Comparison of ENCODE assay signal across 8 mouse cellular contexts in the genomic region with DNA sequence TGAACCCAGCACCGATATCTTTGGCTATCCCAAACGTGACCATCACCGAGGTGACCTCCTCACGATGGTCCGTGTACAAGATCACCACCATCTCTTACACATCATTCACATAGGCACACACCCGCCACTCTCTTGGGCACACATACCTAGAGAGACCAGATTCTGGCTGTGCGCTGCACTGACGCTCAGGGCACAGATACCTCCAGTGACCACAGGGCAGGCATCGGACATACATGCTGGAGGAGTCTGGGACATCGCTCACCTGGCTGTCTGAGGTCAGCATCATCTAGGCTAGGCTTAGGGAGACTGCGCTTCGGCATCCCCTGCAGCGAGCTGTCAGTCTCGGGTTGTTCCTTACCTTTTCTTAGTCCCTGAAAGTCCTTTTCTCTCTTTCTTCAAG. TPM values are rescaled to one million over a fixed set of nuclear protein-coding genes. Genes with fewer than 3 reads are reported as not detected.
DNase-seq lines count a peak whose midpoint lies in the region; ATAC-seq lines count a peak whose summit lies in the region.

No protein-coding gene starts in this region.

- peak overlapping the region; percentile 95 for H3K4me2 ChIP-seq in lung, embryonic 15.5 days

- H3K27me3 ChIP-seq in lung, embryonic 15.5 days, result no peaks in the 10 kb centered on the region
- peaks cover 5% of the 10 kb centered on the region; the same call in 1 of the 2 replicates for H3K27me3 ChIP-seq in limb, embryonic 10.5 days (ENCODE audit: low read depth, poor library complexity, severe bottlenecking)

- DNase-seq in cerebellum, postnatal 4 days (ENCODE audit: low spot score in 2 of 2), result no peak
- no peak for DNase-seq in lung, postnatal 25 days (ENCODE audit: low spot score)
- DNase-seq in limb, embryonic 10.5 days (ENCODE audit: low spot score), result peak; percentile 43
- peak; percentile 39 for DNase-seq in retina, postnatal 1 day
- no peak for DNase-seq in adrenal gland, postnatal 36 days
- DNase-seq in right cerebral cortex, postnatal 4 days, result no peak

- H3K36me3 ChIP-seq in lung, embryonic 15.5 days, result no peaks in the 10 kb centered on the region
- H3K36me3 ChIP-seq in limb, embryonic 10.5 days, result no peaks in the 10 kb centered on the region

- H3K4me3 ChIP-seq in lung, embryonic 15.5 days, result peak overlapping the region; percentile 62
- peak overlapping the region; percentile 69 for H3K4me3 ChIP-seq in limb, embryonic 10.5 days

- ATAC-seq in cerebellum, adult (ENCODE audit: insufficient number of reproducible peaks, low FRiP score, low TSS enrichment), result peak; percentile 26; the same call in 1 of the 2 replicates
- peak; percentile 23 for ATAC-seq in lung, embryonic 15.5 days (ENCODE audit: borderline replicate concordance, extremely low read depth, low FRiP score, low TSS enrichment)

- H3K27ac ChIP-seq in lung, embryonic 15.5 days, result no peak overlapping the region
- H3K27ac ChIP-seq in limb, embryonic 10.5 days, result no peak overlapping the region

- H3K9ac ChIP-seq in lung, embryonic 15.5 days, result 0 out of 2 replicates have a peak overlapping the region, but pooled peaks have one; percentile 27

- peaks cover 40% of the 10 kb centered on the region for H3K4me1 ChIP-seq in lung, embryonic 15.5 days
- H3K4me1 ChIP-seq in limb, embryonic 10.5 days, result peaks cover 40% of the 10 kb centered on the region

- H3K9me3 ChIP-seq in lung, embryonic 15.5 days, result no peaks in the 10 kb centered on the region
- H3K9me3 ChIP-seq in limb, embryonic 10.5 days (replicated peaks), result no peaks in the 10 kb centered on the region

- WGBS in lung, embryonic 15.5 days, result 7% methylated on average over 14 of the region's 14 CpGs
- 12% methylated on average over 14 of the region's 14 CpGs for WGBS in limb, embryonic 10.5 days

RNA-seq across cellular contexts. Expression of a gene that starts 0.7 kb away (rescaled TPM):
- 5.3 and 6.7 TPM in 2 replicates for polyA plus RNA-seq in lung, embryonic 15.5 days (2015; fragmentation: Nextera tagmentation; extraction: Ambion mirVana)
- polyA plus RNA-seq in limb, embryonic 10.5 days (2016; fragmentation: Nextera tagmentation; extraction: Ambion mirVana), result 6.6 and 8.2 TPM in 2 replicates
- total RNA-seq in adrenal gland, postnatal 36 days (2021), result 100 to 1,000 TPM; 111 to 184 TPM

Comparison
In these comparisons a context has a peak if more than half of its experiments do, and no peak if none do; other contexts are left out.
1. DNase-seq: peak in limb, embryonic 10.5 days (single experiment) and retina, postnatal 1 day (single experiment); none in cerebellum, postnatal 4 days (0 of 2), lung, postnatal 25 days (single experiment), adrenal gland, postnatal 36 days (0 of 2) and right cerebral cortex, postnatal 4 days (single experiment).